Mouse (Mus musculus): ENCODE measurements at regions not wholly inside any gene's neighbourhood (a gene's known extent, or its start where the extent isn't known, plus 50 kb on each side); places are given as distances from the start of the nearest gene placed in this dataset.

DNA sequence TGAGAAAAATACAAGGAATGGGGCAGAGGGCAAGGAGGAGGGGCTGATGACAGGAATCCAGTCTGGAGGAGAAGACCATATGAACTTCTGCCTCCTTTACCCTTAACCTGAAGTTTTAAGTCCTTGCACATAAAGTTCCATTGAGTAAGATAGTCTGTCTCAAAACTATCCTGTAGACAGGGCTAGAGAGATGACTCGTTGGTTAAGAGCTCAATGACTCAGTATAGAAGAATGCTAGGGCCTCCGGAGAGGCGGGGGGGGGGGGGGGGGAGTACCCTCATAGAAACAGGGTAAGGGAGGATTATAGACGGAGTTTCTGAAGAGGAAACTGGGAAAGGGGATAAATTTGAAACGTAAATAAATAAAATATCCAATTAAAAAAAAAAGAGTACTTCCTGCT is 191.8 kb upstream of the Gcfc2 start:
- no peak for DNase-seq (ENCODE audit: low spot score)

DNA sequence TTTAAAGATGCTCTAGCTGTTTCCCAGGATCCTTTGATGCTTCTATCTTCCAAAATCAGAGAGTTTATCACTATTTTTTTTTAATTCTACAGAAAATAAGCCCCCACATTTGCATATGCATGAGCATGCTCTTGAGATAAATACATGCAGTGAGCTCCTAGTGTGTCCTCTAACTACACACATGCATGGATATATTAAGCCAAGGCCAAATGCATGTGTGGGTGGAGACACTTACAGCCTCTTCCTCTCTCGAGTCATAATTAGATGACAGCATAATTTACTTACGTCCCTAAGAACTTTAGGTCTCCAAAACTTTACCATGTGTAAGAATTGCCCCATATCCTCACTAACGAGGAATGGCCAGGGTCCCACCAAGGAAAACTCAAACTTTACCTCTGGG is 189.9 kb upstream of the Gcfc2 start:
- DNase-seq (ENCODE audit: low spot score) = no peak

- DNase-seq (ENCODE audit: low spot score) = no peak
Measured at GRCm38 (mm10) chr6:81738466-81738865, 185.0 kb upstream of the Gcfc2 start.

DNA sequence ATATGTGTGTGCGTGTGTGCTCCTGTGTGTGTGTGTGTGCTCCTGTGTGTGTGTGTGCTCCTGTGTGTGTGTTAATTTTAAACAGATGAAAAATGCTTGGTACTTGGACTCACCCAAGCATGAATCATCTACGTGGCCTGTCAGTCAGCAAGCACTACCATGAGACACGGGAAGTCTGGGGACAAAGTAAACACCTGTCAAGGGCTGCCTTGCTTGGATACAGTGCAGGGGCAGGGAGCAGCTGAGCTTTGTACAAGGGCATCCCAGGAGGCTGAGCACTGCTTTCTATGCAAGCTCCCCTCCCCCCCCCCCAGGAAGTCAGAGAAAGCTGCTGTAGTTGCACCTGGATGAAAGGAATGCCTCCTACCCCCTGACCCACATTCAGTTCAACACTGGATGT is 173.8 kb upstream of the Gcfc2 start:
- DNase-seq (ENCODE audit: low spot score) = no peak

DNA sequence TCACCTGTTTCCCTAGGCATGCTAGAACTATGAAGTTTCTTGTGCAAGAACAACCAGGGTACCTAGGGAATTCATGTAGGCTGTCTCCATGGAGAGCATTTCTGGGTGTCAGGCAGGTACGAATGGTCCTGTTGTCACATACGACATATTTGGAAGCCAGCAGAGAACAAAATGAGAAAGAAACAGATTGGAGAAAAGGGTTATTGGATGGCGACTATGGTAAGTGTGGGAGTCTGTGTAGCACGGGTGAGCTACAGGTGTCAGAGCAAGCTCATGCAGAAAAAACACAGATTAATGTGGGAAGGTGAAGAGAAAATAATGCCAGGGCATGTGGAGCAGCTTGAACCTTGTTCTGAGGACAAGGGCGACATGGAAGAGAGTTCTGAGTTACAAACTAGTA is 171.8 kb upstream of the Gcfc2 start:
- DNase-seq (ENCODE audit: low spot score) = no peak

GRCm38 (mm10) chr6:81756242-81756641 is 167.2 kb upstream of the Gcfc2 start:
- DNase-seq (ENCODE audit: low spot score) = no peak

GRCm38 (mm10) chr6:81758876-81759275 is 164.6 kb upstream of the Gcfc2 start:
- no peak for DNase-seq (ENCODE audit: low spot score)

DNA sequence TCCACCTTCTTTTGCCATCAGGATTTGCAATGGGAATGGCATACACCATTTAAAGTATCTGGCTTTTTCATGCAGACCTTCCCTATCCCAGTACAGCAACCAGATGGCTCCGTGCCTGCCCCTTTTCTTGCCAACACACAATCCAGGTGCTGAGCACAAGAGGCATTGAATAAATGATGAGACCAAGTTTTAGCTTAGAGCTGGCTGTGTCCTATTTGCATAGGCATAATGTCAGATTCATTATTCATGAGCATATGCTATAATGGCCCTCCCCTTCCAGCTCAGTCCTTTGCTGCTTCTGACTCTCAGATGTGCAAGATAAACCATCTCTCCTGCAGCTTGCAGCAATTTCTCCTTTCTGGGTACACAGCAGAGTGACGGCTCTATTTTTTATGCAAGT is 163.3 kb upstream of the Gcfc2 start:
- no peak for DNase-seq (ENCODE audit: low spot score)

DNA sequence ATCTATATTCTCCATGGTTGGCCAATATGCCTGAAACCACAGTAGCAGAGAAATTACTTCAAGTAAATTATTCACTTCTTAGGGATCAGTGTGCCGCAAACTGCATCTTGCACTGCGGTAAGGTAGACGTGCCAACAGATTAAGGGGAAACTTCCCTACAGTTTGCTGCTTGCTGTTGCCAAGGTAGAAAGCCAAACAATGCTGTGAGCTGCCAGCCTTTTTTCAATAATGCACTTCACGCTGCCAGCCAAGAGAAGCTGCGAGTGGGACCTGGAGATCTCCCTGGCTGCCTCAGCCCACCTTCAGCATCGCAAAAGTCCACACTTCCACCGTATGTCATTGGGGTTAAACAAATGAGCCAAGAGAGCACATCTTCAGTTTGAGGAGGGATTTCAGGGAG is 157.6 kb upstream of the Gcfc2 start:
- no peak for DNase-seq (ENCODE audit: low spot score)

DNA sequence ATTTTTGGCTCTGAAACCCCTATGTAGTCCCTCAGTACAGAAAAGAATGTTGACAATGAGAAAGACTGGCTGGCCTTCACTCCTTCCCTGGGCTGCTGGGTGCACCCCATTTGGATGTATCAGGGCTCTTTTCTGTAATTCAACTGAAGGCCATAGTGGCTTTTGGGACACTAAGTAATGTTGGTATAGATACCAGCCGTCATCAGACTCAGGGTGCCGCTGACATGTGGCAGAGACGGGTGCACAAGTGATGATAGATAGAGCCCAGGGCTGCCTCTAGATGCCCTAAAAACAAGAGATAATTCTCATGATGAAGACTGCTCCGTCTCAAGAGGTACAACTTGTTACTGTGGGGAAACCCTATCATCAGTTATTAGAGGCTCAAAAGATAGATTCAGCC is 156.7 kb upstream of the Gcfc2 start:
- DNase-seq (ENCODE audit: low spot score) = no peak

GRCm38 (mm10) chr6:81768669-81769537 is 154.6 kb upstream of the Gcfc2 start:
- no peak for DNase-seq (ENCODE audit: low spot score)

GRCm38 (mm10) chr6:81770301-81770700 is 153.2 kb upstream of the Gcfc2 start:
- DNase-seq (ENCODE audit: low spot score) = no peak

DNA sequence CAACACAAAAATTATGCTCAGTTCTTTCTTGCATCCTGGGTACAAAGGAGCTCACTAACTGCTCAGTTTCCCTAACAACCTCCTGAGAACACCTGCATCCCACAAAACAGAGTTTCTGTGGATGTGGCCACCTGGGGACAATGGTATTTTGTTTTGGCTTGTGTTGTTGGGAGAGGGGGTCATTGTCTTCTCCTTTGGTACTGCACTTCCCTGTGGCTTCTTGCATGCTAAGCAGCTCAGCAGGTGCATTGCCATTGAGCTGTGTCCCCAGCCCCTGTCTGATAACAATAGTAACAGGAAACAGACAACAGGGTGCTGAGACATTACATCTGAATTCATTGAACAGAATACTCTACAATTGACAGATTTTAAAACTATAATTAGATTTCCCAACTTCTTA is 151.6 kb upstream of the Gcfc2 start:
- DNase-seq (ENCODE audit: low spot score) = no peak

- DNase-seq (ENCODE audit: low spot score) = no peak
Measured at GRCm38 (mm10) chr6:81782131-81782530, 141.3 kb upstream of the Gcfc2 start.

- no peak for DNase-seq (ENCODE audit: low spot score)
Measured at GRCm38 (mm10) chr6:81782815-81783435, 140.5 kb upstream of the Gcfc2 start.

- DNase-seq (ENCODE audit: low spot score) = no peak
Measured at GRCm38 (mm10) chr6:81795281-81795680, 128.2 kb upstream of the Gcfc2 start.

DNA sequence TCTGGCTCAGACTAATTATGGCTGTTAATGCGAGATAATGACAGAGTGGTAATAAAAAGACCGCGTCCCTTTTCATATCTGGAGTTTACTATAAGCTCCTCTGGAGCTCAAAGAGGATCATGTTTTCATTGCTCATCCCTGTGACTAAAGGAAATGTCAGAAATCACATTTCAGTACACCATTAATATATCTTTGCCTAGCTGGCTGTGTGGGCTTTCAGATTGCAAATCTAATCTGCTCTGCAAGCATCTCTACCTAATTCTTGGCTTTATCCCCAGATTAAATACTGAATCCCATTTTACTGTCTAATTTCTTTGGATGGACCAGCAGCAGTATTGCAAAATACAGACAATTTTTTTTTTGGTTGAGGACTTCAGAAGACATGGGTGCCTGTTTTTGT is 122.6 kb upstream of the Gcfc2 start:
- no peak for DNase-seq (ENCODE audit: low spot score)

- DNase-seq (ENCODE audit: low spot score) = no peak
Measured at GRCm38 (mm10) chr6:81801804-81802203, 121.7 kb upstream of the Gcfc2 start.

DNA sequence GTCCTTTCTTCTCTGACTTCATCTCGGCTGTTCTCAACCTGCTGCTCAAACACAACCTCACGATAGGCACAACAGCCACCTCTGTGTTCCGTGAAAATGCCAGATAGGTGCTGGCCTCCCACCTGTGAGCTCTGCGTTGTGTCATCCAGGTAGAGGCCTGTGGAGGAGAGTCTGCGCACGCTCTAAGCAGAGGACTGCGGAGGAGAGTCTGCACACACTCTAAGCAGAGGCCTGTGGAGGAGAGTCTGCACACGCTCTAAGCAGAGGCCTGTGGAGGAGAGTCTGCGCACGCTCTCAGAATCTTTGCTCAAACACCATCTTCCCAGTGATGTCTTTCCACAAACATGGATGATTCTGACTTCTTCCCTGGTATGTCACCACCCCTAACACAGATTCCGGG is 117.5 kb upstream of the Gcfc2 start:
- DNase-seq (ENCODE audit: low spot score) = no peak

DNA sequence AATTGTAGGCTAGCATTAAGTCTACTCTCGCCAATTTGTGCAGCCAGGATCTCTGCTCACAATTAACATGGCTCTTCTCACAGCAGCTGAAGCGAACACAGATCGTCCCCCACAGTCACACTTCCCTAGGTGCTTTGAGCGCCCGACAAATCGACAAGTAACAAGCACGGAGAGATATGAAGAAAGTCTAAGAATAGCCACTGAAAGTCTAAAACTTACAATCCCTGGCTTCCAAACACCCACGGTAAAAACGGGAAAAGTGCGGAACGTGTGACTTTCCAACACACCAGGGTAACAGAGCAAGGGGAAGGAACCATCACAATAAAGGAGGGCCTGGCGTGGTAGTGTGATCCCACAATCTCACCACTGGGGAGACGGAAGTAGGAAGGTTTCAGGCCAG is 114.8 kb upstream of the Gcfc2 start:
- no peak for DNase-seq (ENCODE audit: low spot score)

- DNase-seq (ENCODE audit: low spot score) = no peak
Measured at GRCm38 (mm10) chr6:81815248-81815961, 108.1 kb upstream of the Gcfc2 start.

DNA sequence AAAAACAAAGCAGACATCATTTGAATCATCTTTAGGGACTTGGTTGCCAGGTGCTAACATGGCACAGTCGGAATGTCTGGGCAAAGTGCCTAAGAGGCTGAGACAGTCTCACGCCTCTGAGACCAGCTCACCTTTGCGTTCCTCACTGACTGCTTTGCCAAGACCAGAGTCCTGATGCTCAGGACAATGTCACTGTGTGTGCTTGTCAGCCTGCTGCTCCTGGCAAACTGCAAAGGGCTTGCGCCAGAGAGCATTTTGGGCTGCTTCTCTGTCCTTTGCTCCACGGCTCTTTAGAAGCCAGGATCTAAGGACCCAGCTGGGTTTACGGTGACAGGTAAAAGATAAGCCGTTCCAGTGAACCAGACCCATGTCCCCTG is 107.5 kb upstream of the Gcfc2 start:
- no peak for DNase-seq (ENCODE audit: low spot score)

Measured in left cerebral cortex, adult 11 months (tissue).